Mouse (Mus musculus) kidney, embryonic 14.5 days (tissue): ENCODE data around the gene Bcat2. TPM values are rescaled to one million over a fixed set of nuclear protein-coding genes. Genes with fewer than 3 reads are reported as not detected.

Source experiments
- ATAC-seq: fragments of 200-750 bp; cut with Nextera tagmentation; 2 replicates; pipeline ENCODE4 v1.8.0; 2017; ENCODE audit warnings: moderate number of reproducible peaks, mild to moderate bottlenecking, moderate TSS enrichment, moderate library complexity; ENCODE audit not compliant: low FRiP score, low TSS enrichment
- H3K27ac ChIP-seq: fragments of 300-500 bp; sonication (generic); 2 replicates; pipeline ENCODE4 v1.5.1; 2014; ENCODE audit warnings: low read depth, mild to moderate bottlenecking, low read length, moderate library complexity, mixed read lengths
- H3K27me3 ChIP-seq: fragments of 300-500 bp; sonication (generic); 2 replicates; pipeline ENCODE4 v1.6.1; 2014; ENCODE audit warnings: mild to moderate bottlenecking, low read length; ENCODE audit not compliant: control insufficient read depth, insufficient read depth
- H3K36me3 ChIP-seq: fragments of 300-500 bp; sonication (generic); 2 replicates; pipeline ENCODE4 v1.6.1; 2014; ENCODE audit warnings: low read length, mixed read lengths; ENCODE audit not compliant: control insufficient read depth, insufficient read depth
- H3K4me1 ChIP-seq: fragments of 300-500 bp; sonication (generic); 2 replicates; pipeline ENCODE4 v1.6.1; 2014; ENCODE audit warnings: low read length, mixed read lengths; ENCODE audit not compliant: control insufficient read depth, insufficient read depth
- H3K4me2 ChIP-seq: fragments of 300-500 bp; sonication (generic); replicated peaks from 2 replicates; pipeline ENCODE4 v1.6.1; 2014; ENCODE audit warnings: low read depth, mild to moderate bottlenecking, low read length
- H3K4me3 ChIP-seq: fragments of 300-500 bp; sonication (generic); 2 replicates; pipeline ENCODE4 v1.5.1; 2014; ENCODE audit warnings: mild to moderate bottlenecking, low read length
- H3K9ac ChIP-seq: fragments of 300-500 bp; sonication (generic); 2 replicates; pipeline ENCODE4 v1.6.1; 2014; ENCODE audit warnings: low read depth, mild to moderate bottlenecking, low read length, moderate library complexity
- H3K9me3 ChIP-seq: fragments of 300-500 bp; sonication (generic); 2 replicates; pipeline ENCODE4 v1.6.1; 2016; ENCODE audit warnings: low read length; ENCODE audit not compliant: control insufficient read depth
- WGBS: fragments of 180-500 bp; shearing (Covaris S2); extraction: QIAGEN DNeasy Blood & Tissue Kit; methylation state at CpG from one replicate; pipeline ENCODE4 v1.1.7; 2014; 5-methylcytosine and 5-hydroxymethylcytosine counted together
- polyA plus RNA-seq: library from polyadenylated mRNA; unstranded; fragments of >200 nt; fragmentation: Nextera tagmentation; extraction: Ambion mirVana; gene quantifications from 2 replicates; pipeline ENCODE4 v1.2.1, GENCODE M21; 2014

Gene Bcat2
- polyA plus RNA-seq, result 61.1 and 73.7 TPM in 2 replicates

GRCm38 (mm10) chr7:45570103-45570741 lies at the start of gene Bcat2:
Gene Bcat2 (plus strand): TSS chr7:45570153.
- WGBS, result 2% methylated on average over 42 of the region's 42 CpGs
- H3K4me1 ChIP-seq, result peaks cover 34% of the 10 kb centered on the region
- ATAC-seq, result peak; percentile 64

GRCm38 (mm10) chr7:45520605-45521004 lies 49.3 kb upstream of the Bcat2 start:
- Histone ChIP-seq H3K36me3 (peaks cover 7% of the 10 kb centered on the region; the same call in 1 of the 2 replicates), H3K4me2 (no peak overlapping the region), H3K9ac (no peak overlapping the region), H3K4me1 (peaks cover 21% of the 10 kb centered on the region), H3K4me3 (no peak overlapping the region), H3K27ac (no peak overlapping the region), H3K27me3 (no peaks in the 10 kb centered on the region), H3K9me3 (no peaks in the 10 kb centered on the region)
- WGBS, result 92% methylated on average over 7 of the region's 7 CpGs
- no peak for ATAC-seq

More at GRCm38 (mm10) chr7:45570103-45570741, at the start of gene Bcat2:
- Histone ChIP-seq H3K36me3 (no peaks in the 10 kb centered on the region), H3K27me3 (no peaks in the 10 kb centered on the region), H3K4me3 (peak within 1 kb of the TSS; percentile 69), H3K4me2 (peak within 1 kb of the TSS; percentile 72), H3K27ac (peak within 1 kb of the TSS; percentile 86), H3K9me3 (no peaks in the 10 kb centered on the region), H3K9ac (peak within 1 kb of the TSS; percentile 73)

GRCm38 (mm10) chr7:45521728-45522184 lies 48.2 kb upstream of the Bcat2 start:
- Histone ChIP-seq H3K27ac (peak overlapping the region; percentile 78; the same call in 1 of the 2 replicates), H3K9me3 (no peaks in the 10 kb centered on the region), H3K4me2 (peak overlapping the region; percentile 45), H3K4me1 (peaks cover 21% of the 10 kb centered on the region), H3K36me3 (peaks cover 7% of the 10 kb centered on the region; the same call in 1 of the 2 replicates), H3K9ac (peak overlapping the region; percentile 55), H3K27me3 (no peaks in the 10 kb centered on the region), H3K4me3 (peak overlapping the region; percentile 53)
- peak; percentile 61 for ATAC-seq
- WGBS, result 2% methylated on average over 28 of the region's 28 CpGs

- peak overlapping the region; percentile 45 for H3K4me2 ChIP-seq
- peak overlapping the region; percentile 53 for H3K4me3 ChIP-seq
- peaks cover 21% of the 10 kb centered on the region for H3K4me1 ChIP-seq
- H3K9me3 ChIP-seq, result no peaks in the 10 kb centered on the region
- H3K27me3 ChIP-seq, result no peaks in the 10 kb centered on the region
- H3K27ac ChIP-seq, result no peak overlapping the region
- H3K36me3 ChIP-seq, result peaks cover 7% of the 10 kb centered on the region; the same call in 1 of the 2 replicates
- WGBS, result 61% methylated on average over 16 of the region's 16 CpGs
- H3K9ac ChIP-seq, result peak overlapping the region; percentile 55; the same call in 1 of the 2 replicates
- no peak; the same call in 1 of the 2 replicates for ATAC-seq
Observed at GRCm38 (mm10) chr7:45522194-45522752, 47.7 kb upstream of the Bcat2 start.

- H3K9ac ChIP-seq, result 0 out of 2 replicates have a peak overlapping the region, but pooled peaks have one; percentile 32
- 60% methylated on average over 18 of the region's 18 CpGs for WGBS
- no peak for ATAC-seq
- H3K4me2 ChIP-seq, result 0 out of 2 replicates have a peak overlapping the region, but pooled peaks have one; percentile 5
- H3K36me3 ChIP-seq, result peaks cover 7% of the 10 kb centered on the region; the same call in 1 of the 2 replicates
- no peaks in the 10 kb centered on the region for H3K27me3 ChIP-seq
- H3K27ac ChIP-seq, result no peak overlapping the region
- peaks cover 21% of the 10 kb centered on the region for H3K4me1 ChIP-seq
- H3K9me3 ChIP-seq, result no peaks in the 10 kb centered on the region
- H3K4me3 ChIP-seq, result no peak overlapping the region; the same call in 1 of the 2 replicates
Observed at GRCm38 (mm10) chr7:45522957-45523676, 46.8 kb upstream of the Bcat2 start.

GRCm38 (mm10) chr7:45523678-45524170 lies 46.2 kb upstream of the Bcat2 start:
- Histone ChIP-seq H3K27me3 (no peaks in the 10 kb centered on the region), H3K4me3 (no peak overlapping the region; the same call in 1 of the 2 replicates), H3K4me1 (peaks cover 21% of the 10 kb centered on the region), H3K27ac (no peak overlapping the region), H3K4me2 (0 out of 2 replicates have a peak overlapping the region, but pooled peaks have one; percentile 5), H3K9me3 (no peaks in the 10 kb centered on the region), H3K9ac (peak overlapping the region; percentile 32; the same call in 1 of the 2 replicates), H3K36me3 (peaks cover 7% of the 10 kb centered on the region; the same call in 1 of the 2 replicates)
- ATAC-seq, result no peak
- WGBS, result 79% methylated on average over 13 of the region's 13 CpGs

DNA sequence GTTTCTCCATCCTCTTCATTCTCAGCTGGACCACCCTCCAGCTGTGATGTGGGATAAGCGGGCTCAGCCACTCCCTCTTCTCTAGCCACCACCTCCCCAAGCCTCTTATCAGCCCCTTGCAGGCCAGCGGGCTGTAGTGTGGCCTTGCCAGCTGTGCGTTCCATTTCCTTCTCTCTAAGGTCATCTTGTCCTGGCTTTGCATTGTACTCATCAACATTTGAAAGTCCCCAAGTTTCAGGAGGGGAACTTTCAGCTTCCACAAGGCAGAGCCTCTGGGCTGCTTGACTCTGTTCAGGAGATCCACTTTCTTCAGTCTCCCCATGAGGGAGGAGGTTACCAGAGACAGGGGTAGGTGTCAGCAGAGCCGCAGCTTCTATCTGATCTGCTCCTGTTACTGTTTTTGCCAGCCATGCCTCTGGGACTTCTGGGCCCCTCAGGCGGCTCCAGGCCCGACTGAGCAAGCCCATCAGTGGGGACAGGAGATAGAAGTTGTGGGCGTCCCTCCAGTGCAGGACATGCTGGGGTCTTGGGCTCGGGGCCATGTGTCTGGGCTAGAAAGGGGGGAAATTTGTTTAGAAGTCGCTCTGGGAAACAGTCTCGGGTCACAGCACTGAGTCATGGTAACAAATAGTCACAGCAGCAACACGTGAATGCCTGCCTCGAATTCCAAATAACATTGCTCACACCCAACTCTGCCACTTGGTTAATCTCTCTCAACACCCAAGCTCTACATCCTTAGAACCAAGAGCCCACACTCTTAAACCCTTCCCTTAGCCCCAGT lies 44.9 kb upstream of the Bcat2 start:
- Histone ChIP-seq H3K4me2 (peak overlapping the region; percentile 81), H3K9ac (peak overlapping the region; percentile 93), H3K4me1 (peaks cover 33% of the 10 kb centered on the region), H3K27ac (peak overlapping the region; percentile 89; the same call in 1 of the 2 replicates), H3K4me3 (peak overlapping the region; percentile 87), H3K27me3 (no peaks in the 10 kb centered on the region), H3K9me3 (no peaks in the 10 kb centered on the region), H3K36me3 (peaks cover 7% of the 10 kb centered on the region; the same call in 1 of the 2 replicates)
- 21% methylated on average over 12 of the region's 12 CpGs for WGBS
- ATAC-seq, result no peak
